Comparison of ENCODE assay signal across 9 mouse cellular contexts in genomic region chr13:24945567-24945966, GRCm38 (mm10). TPM values are rescaled to one million over a fixed set of nuclear protein-coding genes. Genes with fewer than 3 reads are reported as not detected.
DNase-seq lines count a peak whose midpoint lies in the region; ATAC-seq and TF ChIP-seq lines count a peak whose summit lies in the region.
"Had no signal": no experiment of that assay in that cellular context is flagged by ENCODE, and none has a peak within 500 bp of the region (broad histone marks: within the 10 kb centered on the region; RNA-seq: fewer than 3 reads in every experiment).

No protein-coding gene starts in this region.

- H3K4me1 ChIP-seq in limb, embryonic 12.5 days (replicated peaks), result no peaks in the 10 kb centered on the region; the same call in 1 of the 2 replicates

- H3K4me3 ChIP-seq in limb, embryonic 12.5 days (replicated peaks), result no peak overlapping the region

- no peaks in the 10 kb centered on the region for H3K9me3 ChIP-seq in limb, embryonic 12.5 days
- H3K9me3 ChIP-seq: G1E had no signal

- no peaks in the 10 kb centered on the region for H3K36me3 ChIP-seq in limb, embryonic 12.5 days
- H3K36me3 ChIP-seq: G1E had no signal

- 0 out of 2 replicates have a peak overlapping the region, but pooled peaks have one; percentile 9 for H3K27ac ChIP-seq in limb, embryonic 12.5 days

- WGBS in limb, embryonic 12.5 days, result 30% methylated on average over 4 of the region's 4 CpGs

- peak; percentile 43 to 57 for DNase-seq in kidney, postnatal 4 days
- DNase-seq in kidney, adult 11 months, result no peak
- DNase-seq in ES-CJ7 (ENCODE audit: low read depth, low spot score), result peak; percentile 25
- peak; percentile 73 for DNase-seq in brain, embryonic 14.5 days (ENCODE audit: low read depth)
- DNase-seq in MN1 (ENCODE audit: low spot score), result no peak
- no peak for DNase-seq in heart, adult 11 months
- DNase-seq: right cerebral cortex, postnatal 14 days had no signal

- TF ChIP-seq CTCF in brain, embryonic 14.5 days (IDR thresholded peaks at IDR 0.05; ENCODE audit: borderline replicate concordance, extremely low read depth, insufficient read depth, insufficient read length), result no peak

- no peak for TF ChIP-seq POLR2A in brain, embryonic 14.5 days (IDR thresholded peaks at IDR 0.05; ENCODE audit: borderline replicate concordance, extremely low read depth, insufficient read depth, insufficient read length, poor library complexity, severe bottlenecking)

- no peak overlapping the region for H3K4me2 ChIP-seq in limb, embryonic 12.5 days

- H3K27me3 ChIP-seq in limb, embryonic 12.5 days, result no peaks in the 10 kb centered on the region

- no peak overlapping the region for H3K9ac ChIP-seq in limb, embryonic 12.5 days (replicated peaks)

- ATAC-seq in limb, embryonic 12.5 days (ENCODE audit: insufficient number of reproducible peaks, insufficient read depth, low FRiP score, low TSS enrichment, low read depth), result no peak

RNA-seq across cellular contexts. Expression of gene Gpld1, which starts 2.6 kb away (rescaled TPM):
- polyA plus RNA-seq in brain, embryonic 14.5 days (2012; rRNA removed), result 1.8 and 2.6 TPM in 2 replicates
- 0.40 and 0.70 TPM in 2 replicates for polyA plus RNA-seq in limb, embryonic 12.5 days (2016; fragmentation: Nextera tagmentation; extraction: Ambion mirVana)

RNA-seq across cellular contexts. Expression of gene Aldh5a1, which starts 8.1 kb away (rescaled TPM):
- polyA plus RNA-seq in brain, embryonic 14.5 days (2012; rRNA removed), result 12.2 and 17.9 TPM in 2 replicates
- polyA plus RNA-seq in limb, embryonic 12.5 days (2016; fragmentation: Nextera tagmentation; extraction: Ambion mirVana), result 6.0 and 6.8 TPM in 2 replicates
- polyA plus RNA-seq: G1E had no signal

Comparison
In these comparisons a context has a peak if more than half of its experiments do, and no peak if none do; other contexts are left out.
1. DNase-seq: peak in kidney, postnatal 4 days (2 of 2), ES-CJ7 (single experiment) and brain, embryonic 14.5 days (single experiment); none in kidney, adult 11 months (single experiment), MN1 (single experiment) and heart, adult 11 months (single experiment).